Mouse (Mus musculus) megakaryocyte progenitor cell, adult 5-6 weeks (primary cell): ENCODE data around the gene Zdhhc14. TPM values are rescaled to one million over a fixed set of nuclear protein-coding genes. Genes with fewer than 3 reads are reported as not detected.

Source experiments
- ATAC-seq: replicated peaks from 2 replicates; pipeline ENCODE4 v1.8.0; 2016; ENCODE audit warnings: mild to moderate bottlenecking, moderate TSS enrichment, inconsistent platforms; ENCODE audit not compliant: poor library complexity
- total RNA-seq, 2 experiments: library from RNA; stranded (forward) in 1 of 2; stranded (reverse) in 1 of 2; fragments of 157-497, 149-512 nt in 1 of 2; fragments of 200-1000 nt in 1 of 2; gene quantifications; 2 replicates each; pipeline versions ENCODE4 v1.2.3 to v1.2.4; 2015 to 2017

Zdhhc14 gene
- total RNA-seq, 2 experiments from 2014 or later = 1.00 to 2.2 TPM

DNA sequence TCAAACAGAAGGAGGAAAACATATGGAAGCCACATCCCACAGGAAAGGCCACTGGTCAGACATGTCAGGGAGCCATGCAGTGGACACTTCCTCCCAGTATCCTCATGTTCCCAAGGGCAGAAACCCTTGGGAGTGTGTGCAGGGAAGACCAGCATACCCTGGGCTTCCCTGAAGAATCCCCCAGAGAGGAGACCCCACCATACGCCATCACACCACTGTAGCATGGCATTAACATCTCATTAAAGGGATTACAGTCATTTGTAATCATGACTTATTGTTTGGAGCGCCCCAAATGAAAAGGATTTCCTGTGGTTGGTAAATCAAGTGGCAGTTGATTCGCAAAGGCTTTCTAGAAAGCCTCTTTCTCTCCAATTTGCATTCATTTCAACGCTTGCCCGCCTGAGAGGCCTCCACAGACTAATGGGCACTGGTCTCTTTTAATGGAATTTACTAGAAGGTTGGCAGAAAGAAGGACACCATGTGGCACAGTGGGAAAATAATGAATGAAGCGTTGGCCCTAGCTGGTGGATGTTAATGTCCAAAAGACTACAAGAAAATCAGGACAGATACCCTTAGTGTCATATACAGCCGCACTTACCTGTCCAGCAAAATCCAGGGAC lies 226.5 kb downstream of the Zdhhc14 start:
- no peak for ATAC-seq

DNA sequence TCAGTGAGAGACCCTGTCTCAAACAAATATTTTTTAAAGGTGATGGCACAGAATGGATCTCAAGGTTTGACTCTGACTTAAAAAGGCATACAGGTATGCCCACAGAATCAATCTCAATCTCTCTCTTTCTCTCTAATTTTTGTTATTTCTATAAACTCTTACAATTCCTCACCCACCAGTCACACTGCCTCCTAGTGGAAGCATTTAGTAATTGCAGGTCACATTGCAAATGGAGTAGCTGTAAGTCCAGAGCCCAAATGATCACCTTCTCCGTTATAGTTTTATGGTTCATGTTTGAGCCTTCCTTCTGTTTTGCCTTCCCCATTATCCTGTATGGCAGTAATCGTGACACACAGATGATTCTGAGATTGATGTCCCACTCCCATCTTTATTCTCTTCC lies 230.4 kb downstream of the Zdhhc14 start:
- no peak for ATAC-seq

DNA sequence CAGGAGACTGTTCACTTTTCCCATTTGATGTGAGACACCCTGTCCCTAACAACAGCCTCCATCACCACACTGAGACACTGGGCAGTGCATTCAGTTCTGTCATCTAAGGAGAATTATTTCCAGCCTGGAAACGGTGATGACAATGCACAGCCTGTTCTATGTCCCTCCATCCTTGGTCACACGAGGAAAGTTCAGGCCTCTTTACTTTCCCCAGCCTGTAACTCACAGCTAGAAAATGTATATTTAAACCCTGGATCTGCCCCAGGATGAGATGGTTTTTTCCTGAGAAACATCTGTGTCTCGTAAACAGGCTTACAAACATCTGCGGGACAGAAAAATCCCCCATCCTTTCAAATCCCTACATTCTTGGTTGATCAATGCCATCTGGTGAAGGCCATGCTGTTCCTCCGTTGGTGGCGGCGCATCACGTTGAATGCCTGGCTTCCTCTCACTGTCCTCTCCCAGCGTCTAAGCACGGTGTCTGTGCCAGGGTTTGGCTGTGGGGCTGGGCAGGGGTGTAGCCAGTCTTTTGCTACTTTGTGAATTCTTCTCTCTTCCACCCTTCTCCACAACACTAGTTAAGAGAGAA lies 231.3 kb downstream of the Zdhhc14 start:
- ATAC-seq = no peak

DNA sequence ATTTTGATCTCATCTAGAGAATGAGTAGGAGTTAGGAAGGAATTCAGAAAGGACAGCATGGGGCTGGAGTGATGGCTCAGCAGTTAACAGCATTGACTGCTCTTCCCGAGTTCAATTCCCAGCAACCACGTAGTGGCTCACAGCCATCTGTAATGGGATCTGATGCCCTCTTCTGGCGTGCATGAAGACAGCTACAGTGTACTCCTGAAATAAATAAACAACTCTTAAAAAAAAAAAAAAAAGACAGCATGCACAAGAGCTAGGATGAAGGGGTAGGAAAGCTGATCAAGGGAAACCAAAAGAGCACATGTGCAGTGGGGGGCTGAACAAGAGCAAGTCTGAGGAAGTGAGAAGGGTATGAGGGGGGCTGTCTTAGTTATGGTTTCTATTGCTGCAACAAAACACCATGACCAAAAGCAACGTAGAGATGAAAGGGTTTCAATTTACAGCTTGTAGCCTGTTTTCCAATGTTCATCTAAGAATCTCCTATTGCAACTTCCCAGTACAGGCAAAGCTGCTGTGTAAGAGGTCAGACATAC lies 237.3 kb downstream of the Zdhhc14 start:
- no peak for ATAC-seq

DNA sequence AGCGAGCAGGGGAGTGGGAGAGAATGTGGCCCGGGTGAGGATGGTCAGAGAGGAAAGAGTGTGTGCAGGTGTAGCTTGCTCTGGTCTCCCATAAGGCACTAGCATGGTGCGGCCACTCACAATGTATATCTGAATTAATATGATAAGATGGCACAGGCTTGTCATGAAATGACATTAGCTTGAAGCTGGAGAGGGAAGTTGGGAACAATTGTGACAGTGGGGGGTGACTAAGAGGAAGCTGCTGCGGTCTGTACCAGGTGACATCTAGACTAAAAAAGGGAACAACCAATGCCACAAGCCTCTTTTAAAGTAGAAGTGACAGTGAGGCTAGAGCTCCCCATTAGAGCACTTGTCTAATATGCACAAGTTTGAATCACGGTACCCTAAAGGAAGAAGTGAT lies 238.2 kb downstream of the Zdhhc14 start:
- ATAC-seq = peak; percentile 85

DNA sequence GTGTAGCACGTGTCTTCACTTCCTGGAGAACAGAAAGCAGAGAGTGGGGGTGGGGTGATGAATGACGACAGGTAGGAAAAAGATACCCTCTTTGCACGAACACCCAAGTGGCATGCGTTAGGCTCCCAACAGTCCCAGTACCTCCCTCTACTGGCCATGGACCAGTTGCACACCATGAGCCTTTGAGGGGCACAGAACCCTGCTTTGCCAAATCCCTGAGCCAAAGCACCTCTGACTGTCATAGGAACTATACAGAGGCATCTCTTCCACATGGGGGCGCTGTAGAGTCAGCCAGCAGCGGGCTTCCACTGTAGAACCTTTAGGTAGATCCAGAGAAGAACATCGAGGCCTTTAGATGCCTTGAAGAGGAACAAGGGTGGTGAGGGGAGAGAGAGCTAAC lies 241.0 kb downstream of the Zdhhc14 start:
- ATAC-seq = peak; percentile 64

DNA sequence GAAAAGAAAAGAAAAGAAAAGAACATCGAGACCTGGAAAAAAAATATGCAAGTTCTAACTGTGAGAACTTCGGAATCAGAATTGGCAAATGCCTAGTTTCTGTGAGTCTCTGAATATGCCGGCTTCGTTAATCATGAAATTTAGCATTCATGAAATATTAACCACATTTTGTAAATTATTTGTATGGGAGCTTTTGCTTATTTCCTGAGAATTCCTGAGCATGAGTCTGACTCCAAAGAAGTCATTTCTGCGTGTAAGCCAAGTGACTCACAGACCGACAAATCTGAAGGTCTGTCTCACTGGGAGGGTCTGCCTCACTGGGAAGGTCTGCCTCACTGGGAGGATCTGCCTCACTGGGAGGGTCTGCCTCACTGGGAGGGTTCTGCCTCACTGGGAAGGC lies 248.7 kb downstream of the Zdhhc14 start:
- no peak for ATAC-seq

DNA sequence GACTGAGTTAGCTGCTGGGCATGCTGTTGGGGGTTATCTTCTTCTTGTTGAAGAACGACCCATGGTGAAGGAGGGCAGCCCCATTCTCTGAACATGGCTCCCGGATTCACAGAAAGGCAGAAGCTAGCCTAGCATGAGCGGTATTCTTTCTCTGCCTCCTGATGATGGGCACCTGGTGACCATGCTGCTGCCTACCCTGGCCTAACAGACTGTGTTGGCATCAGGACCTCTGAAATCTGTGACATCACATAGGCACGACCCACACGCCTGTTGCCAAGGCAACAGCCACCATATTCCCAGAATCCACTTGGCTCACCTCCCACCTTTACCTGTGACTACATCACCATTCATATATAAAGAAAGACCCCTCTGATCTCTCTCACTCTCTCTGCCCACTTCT lies 251.7 kb downstream of the Zdhhc14 start:
- ATAC-seq = no peak

DNA sequence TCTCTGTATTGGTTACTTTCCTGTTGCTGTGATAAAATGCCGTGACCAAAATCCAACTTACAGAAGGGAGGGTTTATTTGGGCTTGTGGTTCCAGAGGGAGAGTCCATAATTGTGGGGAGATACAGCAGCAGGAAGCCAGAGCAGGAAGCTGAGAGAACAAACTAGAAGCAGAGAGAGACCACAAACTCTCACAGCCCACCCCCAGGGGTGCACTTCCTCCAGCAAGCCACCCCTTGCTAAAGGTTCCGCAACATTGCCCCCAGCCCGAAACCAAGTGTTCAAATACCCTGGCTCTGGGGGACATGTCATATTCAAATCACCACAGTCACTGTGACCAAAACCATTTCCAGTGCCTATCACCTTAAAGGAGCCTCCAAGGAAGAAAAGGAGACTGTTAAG lies 254.0 kb downstream of the Zdhhc14 start:
- ATAC-seq = no peak

DNA sequence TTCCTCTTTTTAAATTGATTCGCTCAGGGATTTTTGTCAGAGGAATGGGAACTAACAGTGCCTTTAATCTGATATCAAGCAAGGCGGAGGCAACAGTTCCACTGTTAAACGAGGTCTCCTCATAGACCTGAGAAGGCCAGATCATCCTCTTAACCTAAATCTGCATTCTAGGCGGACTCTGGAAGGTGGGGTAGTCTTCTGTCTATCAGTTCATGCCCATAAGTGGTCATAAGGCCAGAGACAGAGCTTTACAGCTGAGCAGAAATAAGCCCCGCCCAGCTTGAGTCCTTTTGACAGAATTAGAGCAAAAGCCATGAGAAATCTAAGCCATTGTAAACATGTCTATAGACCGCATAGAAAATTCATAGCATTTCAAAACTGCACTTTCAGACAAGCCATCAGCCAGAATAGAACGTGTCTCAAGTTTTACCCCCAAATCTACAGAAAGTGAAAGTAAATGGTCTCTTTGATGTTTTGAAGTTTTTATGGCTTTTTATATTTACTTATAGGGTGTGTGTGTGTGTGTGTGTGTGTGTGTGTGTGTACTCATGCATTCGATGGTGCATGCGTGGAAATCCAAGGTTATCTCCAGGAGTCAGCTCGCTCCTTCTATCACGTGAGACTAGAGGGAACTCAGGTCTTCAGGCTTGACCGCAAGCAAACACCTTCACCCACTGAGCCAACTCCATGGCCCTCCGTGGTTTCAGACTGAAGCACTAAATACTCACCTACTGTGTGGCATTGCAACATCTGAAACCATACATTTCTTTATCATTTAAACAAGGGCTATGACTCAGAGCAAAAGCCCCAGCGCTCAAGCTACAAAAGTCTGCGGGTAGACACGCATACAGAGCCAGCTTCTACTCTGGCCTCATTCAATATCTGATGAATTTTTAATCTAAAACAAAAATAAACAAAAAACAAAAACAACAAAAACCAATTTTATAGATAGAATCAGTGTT lies 255.5 kb downstream of the Zdhhc14 start:
- no peak for ATAC-seq

DNA sequence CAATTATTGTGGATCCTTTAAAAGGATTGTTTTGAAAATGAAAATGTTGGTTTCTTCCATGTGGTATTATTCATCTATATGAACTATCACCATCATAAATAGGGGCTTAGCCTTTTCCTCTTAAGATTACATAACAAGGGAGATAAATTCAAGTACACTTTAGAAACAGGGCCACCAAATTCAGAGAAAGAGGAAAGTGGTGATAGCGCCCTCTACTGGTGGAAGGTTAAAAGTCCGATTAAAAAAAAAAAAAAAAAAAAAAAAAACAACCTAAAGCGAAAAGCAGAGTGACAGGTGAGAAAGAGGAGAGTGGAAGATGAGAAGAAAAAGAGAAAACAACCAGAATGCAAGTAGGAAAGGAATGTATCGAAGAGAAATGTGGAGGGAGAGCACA lies 256.1 kb downstream of the Zdhhc14 start:
- ATAC-seq = peak; percentile 41; the same call in 1 of the 2 replicates

DNA sequence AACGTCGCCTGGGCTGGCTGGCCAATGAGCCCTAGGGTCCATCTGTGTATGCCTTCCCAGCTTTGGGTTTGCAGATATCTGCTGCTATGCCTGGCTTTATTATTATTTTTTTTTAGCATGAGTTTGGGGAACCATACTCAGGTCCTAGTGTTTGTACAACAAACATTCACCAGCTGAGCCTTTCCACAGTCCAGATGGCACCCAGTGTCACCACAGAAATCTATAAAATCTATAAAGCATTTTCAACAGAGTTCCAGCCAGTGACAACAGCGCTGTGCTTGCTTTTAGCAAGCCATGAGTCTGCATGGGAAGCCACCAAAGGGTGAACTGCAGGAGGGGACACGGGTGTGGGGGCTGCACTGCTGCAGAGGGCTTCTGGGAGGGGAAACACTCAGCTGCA lies 257.9 kb downstream of the Zdhhc14 start:
- ATAC-seq = no peak

DNA sequence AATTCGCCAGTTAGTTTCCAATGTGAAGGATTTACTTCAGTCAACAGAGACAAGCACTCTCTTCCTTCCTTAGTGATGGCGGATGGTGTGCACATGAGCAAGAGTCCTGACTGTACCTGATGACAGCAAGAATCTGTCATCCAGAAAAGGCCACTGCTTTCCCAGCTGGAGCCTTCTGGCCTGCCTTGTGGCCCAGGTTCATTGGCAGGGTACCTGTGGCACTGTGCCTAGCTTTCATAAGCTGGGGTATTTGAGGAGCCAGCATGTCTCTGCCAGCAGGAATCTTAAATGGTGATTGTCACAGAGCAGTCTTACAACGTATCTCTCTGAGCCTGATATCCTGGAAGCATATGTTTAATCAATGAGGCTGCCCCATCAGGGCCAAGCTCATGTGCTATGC lies 258.7 kb downstream of the Zdhhc14 start:
- no peak for ATAC-seq

DNA sequence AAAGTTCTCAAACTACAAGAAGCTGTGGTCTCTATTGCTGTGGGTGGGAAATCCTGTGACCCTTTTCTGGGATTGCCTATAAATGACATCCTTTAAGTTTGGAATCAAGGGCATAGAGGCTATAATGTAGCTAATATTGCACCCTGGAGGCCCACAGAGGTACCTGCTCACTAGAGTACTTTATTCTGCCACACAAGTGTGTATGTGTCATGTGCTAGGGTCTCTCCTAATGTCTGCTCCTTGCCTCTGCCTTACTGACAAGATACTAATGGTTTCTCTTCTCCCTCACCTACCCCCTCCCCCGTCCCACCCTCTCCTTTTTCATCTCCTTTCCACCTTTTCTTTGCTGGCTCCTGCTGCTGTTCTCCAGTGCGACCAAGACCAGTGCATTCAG lies 260.0 kb downstream of the Zdhhc14 start:
- ATAC-seq = no peak

DNA sequence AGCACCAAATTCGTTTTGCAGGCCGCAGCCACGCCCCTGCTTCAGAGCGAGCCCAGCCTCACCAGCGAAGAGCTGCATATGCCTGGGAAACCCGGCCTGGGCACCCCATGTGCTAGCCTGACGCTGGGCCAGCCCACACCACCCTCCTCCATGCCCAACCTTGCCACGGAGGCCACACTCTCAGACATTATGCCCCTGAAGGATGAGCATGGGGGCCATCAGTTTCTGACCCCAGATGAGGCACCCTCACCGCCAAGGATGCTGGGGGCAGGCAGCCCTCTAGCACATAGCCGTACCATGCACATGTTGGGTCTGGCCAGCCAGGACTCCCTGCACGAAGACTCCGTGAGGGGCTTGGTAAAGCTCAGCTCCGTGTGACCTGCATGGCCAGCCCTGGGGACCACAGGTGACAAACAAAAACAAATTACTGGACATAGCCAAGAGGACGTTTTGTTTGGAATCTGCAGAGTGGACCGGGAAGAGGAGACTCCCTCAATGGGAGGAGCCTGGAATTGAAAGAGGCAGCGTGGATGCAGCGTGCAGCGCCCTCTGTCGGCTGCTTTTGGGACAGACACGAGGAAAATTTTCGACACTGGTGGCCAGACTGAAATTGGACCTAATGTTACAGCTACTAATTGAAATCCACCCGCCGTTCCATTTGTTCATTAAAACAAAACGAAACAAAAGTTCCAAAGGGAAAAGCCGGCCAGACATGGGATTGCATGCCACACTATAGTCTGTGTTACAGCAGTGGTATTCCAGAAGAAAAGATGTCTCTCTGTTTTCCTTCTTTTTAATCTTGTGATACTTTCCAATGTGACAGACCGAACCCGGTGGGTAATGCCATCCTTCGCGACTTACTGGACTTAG lies 260.6 kb downstream of the Zdhhc14 start:
- peak; percentile 79 for ATAC-seq

DNA sequence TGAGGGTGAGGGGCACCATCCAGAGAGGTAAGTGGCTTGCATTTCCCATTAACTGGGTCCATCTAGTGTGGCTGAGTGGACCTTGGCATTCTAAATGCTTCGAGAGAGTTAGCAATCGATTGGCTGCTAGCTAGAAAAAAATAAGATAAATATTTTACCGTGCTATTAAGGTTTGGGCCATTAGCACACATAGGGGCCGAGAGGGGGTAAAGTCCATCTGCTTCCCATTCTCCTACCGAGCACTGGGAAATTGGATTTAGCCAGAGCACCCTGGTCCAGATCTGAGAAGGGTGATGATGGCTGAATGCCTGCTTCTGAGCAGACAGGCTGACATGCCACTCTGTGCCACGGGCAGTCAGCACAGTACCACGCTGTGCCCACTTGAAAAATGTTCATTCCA lies 263.1 kb downstream of the Zdhhc14 start:
- ATAC-seq = no peak

DNA sequence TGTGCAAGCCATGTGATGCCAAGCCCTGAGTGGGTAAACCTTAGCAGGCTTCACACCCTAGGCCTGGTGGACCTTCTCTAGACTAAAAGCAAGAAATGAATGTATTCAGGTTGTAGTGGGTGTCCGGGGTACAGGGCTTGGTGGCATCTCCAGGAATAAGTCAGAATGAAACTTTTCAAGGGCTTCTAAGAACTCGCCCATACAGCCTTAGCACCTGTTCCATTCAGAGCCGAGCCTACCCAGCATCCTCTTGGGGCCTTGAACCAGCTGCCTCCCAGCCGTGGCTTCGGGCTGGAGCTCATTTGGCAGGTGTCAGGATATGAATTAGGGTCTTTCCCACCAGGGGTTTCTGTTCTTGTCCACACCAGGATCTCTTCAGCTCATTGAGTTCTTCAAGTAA lies 263.7 kb downstream of the Zdhhc14 start:
- no peak for ATAC-seq

DNA sequence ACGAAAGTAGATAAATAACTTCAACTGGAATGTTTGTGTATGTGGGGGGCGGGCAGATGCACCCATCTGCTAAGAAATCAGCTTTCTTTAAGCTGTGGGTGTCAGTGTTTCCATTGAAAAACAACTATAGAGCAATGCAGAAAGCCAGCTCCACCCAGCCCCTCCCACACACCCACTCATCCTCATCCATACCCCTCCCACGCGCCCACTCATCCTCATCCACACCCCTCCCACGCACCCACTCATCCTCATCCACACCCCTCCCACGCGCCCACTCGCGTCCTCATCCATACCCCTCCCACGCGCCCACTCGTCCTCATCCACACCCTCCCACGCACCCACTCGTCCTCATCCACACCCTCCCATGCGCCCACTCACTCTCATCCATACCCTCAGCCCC lies 264.5 kb downstream of the Zdhhc14 start:
- ATAC-seq = no peak

DNA sequence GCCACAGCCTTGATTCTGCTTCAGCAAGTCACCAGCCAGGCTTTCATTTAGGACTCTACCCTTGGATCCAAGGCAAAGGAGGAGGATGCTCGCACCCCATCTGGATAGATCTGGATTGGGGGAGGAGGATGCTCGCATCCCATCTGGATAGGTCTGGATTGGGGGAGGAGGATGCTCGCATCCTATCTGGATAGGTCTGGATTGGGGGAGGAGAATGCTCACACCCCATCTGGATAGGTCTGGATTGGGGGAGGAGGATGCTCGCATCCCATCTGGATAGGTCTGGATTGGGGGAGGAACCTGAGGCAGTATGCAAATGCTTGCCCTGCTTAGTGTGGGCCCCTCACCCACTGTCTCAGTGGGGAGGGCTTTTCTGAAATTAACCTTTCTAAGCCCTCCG lies 271.4 kb downstream of the Zdhhc14 start:
- ATAC-seq = no peak

DNA sequence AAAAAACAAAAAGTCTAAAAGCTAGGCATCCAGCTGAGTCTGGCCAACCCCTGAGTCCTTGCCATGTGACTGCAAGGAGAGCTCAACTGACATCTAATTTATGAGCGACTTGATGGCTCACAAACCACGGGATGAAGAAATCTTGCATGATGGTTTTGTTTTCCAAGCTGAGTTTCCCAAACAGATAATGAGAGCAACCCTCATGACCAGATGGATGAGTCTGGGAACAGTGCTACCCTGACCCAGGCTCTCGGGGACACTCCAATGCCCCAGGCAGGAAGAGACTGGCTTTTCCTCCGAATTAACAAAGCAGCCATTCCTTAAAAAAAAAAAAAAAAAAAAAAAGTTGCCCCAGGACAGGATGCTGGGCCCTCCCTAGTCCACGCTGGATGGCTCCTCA lies 271.9 kb downstream of the Zdhhc14 start:
- no peak for ATAC-seq

DNA sequence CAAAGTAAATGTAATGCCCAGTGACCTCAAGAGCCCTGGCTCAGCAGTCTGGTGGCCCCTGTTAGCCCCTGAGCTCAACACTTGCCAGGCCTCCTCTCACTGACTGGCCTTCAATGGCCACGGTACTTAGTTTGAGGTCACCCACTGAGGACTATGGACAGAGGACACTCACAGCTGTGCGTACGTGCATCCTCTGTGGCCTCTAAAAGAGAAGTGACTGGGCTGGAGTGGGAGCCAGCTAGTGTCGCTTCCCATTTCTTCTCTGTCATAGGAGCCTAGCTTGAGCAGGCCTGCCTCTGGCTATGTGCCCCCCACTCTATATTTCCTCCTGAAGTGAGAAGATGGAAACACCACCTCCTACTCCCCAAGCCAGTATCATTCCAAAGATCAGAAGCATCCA lies 273.4 kb downstream of the Zdhhc14 start:
- ATAC-seq = peak; percentile 57
